Mouse (Mus musculus): ENCODE measurements at regions not wholly inside any gene's neighbourhood (a gene's known extent, or its start where the extent isn't known, plus 50 kb on each side); places are given as distances from the start of the nearest gene placed in this dataset.

DNA sequence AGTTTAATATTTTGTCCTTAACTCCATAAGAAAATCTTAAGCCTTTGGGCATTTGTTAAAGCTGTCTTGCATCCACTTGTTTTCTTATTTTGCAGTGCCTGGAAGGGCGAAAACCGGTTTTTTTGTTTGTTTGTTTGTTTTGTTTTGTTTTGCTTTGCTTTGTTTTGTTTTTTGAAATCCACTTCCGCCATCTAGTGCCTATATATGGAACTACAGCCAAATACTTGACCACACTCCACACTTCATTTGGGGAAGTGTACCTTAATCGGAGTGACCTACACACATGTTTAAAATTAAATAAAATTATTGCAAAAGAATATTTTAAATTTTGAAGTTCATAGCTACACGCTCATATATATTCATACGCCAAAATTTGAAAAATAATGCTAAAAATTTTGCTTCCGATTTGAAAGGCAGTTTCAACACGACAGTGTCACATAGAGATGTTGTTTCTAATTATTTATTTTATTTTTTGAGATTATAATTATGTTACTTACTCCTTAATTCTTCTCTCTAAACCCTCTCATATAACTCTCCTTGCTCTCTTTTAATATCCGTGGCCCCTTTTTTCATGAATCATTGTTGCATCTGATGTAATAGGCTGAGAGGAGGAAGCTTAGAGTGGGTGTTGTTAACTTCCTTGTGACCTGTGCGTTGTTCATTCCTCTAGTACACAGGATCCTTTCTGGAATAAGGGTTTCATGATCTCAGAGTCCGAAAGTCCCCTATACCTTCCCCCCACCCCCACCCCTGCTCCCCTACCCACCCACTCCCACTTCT, 205.4 kb upstream of the Pof1b start:
- Histone ChIP-seq H3K4me3 (ENCODE audit: control insufficient read depth, insufficient read depth, low read length) (no peak overlapping the region), H3K27ac (ENCODE audit: control insufficient read depth, insufficient read depth, low read length) (no peak overlapping the region), H3K36me3 (ENCODE audit: control insufficient read depth, insufficient read depth, low read length) (no peaks in the 10 kb centered on the region), H3K4me1 (replicated peaks; ENCODE audit: control insufficient read depth, insufficient read depth, low read length) (no peaks in the 10 kb centered on the region), H3K27me3 (ENCODE audit: control insufficient read depth, insufficient read depth, low read length) (no peaks in the 10 kb centered on the region)
- no peak for DNase-seq
- no peak for TF ChIP-seq CTCF (IDR thresholded peaks at IDR 0.05; ENCODE audit: borderline replicate concordance, control insufficient read depth, extremely low read depth, insufficient read depth, low read length, poor library complexity)
- WGBS: 32% methylated on average over 11 of the region's 11 CpGs

DNA sequence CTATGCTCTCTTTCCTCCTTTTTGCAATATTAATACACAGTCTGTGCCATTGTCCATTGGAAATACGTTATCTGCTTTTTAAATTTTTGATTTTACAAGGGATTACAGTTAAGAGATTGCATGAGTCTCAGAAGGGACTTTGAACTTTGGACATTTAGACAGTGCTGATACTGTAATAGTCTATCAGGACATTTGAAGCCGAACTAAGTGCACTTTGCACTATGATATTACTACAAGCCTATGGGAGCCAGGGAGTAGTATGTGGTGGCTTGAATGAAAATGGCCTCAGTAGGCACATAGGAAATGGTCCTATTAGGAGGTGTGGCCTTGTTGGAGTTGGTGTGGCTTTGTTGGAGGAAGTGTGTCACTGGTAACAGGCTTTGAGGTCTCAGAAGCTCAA, 188.1 kb upstream of the Pof1b start:
- 94% methylated on average over 2 of the region's 2 CpGs for WGBS
- H3K27ac ChIP-seq (ENCODE audit: control insufficient read depth, insufficient read depth, low read length): no peak overlapping the region
- DNase-seq: no peak
- no peaks in the 10 kb centered on the region for H3K27me3 ChIP-seq (ENCODE audit: control insufficient read depth, insufficient read depth, low read length)
- no peaks in the 10 kb centered on the region for H3K36me3 ChIP-seq (ENCODE audit: control insufficient read depth, insufficient read depth, low read length)
- H3K4me3 ChIP-seq (ENCODE audit: control insufficient read depth, insufficient read depth, low read length): no peak overlapping the region
- no peaks in the 10 kb centered on the region for H3K4me1 ChIP-seq (replicated peaks; ENCODE audit: control insufficient read depth, insufficient read depth, low read length)
- no peak for TF ChIP-seq CTCF (IDR thresholded peaks at IDR 0.05; ENCODE audit: borderline replicate concordance, control insufficient read depth, extremely low read depth, insufficient read depth, low read length, poor library complexity)
- no peak for TF ChIP-seq POLR2A (IDR thresholded peaks at IDR 0.05; ENCODE audit: control insufficient read depth, extremely low read depth, insufficient read depth, low read length, poor library complexity)
